ENCODE assay signal across 31 mouse cellular contexts in the genomic region with DNA sequence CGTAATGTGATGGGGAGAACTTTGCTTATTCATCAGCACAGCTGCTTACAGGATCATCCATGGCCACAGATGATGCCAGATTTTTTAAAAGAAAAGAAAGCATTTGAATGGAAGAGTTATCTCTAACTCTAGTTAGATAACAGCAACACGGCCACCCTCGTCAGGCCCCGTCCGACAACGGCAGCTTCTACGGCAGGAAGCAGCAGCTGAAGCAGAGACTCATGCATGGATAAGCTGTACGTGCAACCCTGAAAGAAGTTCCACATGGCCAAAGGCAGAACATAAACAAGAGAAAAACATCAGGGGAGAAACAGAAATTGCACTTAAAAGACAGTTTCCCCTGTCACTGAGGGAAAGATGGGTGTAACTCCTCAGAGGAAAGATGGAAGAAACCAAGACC.
DNase-seq lines count a peak whose midpoint lies in the region; ATAC-seq and TF ChIP-seq lines count a peak whose summit lies in the region.
"Had no signal": no experiment of that assay in that cellular context is flagged by ENCODE, and none has a peak within 500 bp of the region (broad histone marks: within the 10 kb centered on the region; RNA-seq: fewer than 3 reads in every experiment).

No protein-coding gene starts in this region.

- ATAC-seq in kidney, embryonic 15.5 days (replicated peaks; ENCODE audit: low FRiP score), result peak; percentile 52; the same call in 1 of the 2 replicates
- ATAC-seq in lung, embryonic 14.5 days (ENCODE audit: insufficient read depth), result no peak
- ATAC-seq: activated CD4-positive, CD25-positive, alpha-beta regulatory T cell, adult 4 months; forebrain, postnatal 0 days; hindbrain, embryonic 16.5 days; intestine, embryonic 15.5 days had no signal

- H3K27ac ChIP-seq in kidney, embryonic 15.5 days, result no peak overlapping the region
- no peak overlapping the region for H3K27ac ChIP-seq in lung, embryonic 14.5 days (ENCODE audit: low read depth)
- H3K27ac ChIP-seq in bone marrow, adult 2 months (ENCODE audit: control insufficient read depth, insufficient read depth, low read depth, low read length, poor library complexity), result peak overlapping the region; percentile 76
- H3K27ac ChIP-seq: embryonic facial prominence, embryonic 10.5 days; embryonic facial prominence, embryonic 15.5 days; forebrain, embryonic 12.5 days; hindbrain, embryonic 10.5 days; intestine, embryonic 15.5 days; layer of hippocampus, adult 2 months; limb, embryonic 13.5 days; midbrain, embryonic 12.5 days; neural tube, embryonic 13.5 days had no signal

- no peaks in the 10 kb centered on the region for H3K27me3 ChIP-seq in kidney, embryonic 15.5 days
- no peaks in the 10 kb centered on the region for H3K27me3 ChIP-seq in lung, embryonic 14.5 days (ENCODE audit: insufficient read depth, low read length)
- H3K27me3 ChIP-seq: embryonic facial prominence, embryonic 15.5 days; forebrain, embryonic 12.5 days; heart, embryonic 12.5 days; intestine, embryonic 15.5 days; limb, embryonic 13.5 days; midbrain, embryonic 12.5 days; neural tube, embryonic 13.5 days had no signal

- 34% methylated on average over 8 of the region's 8 CpGs for WGBS in kidney, embryonic 15.5 days
- WGBS in lung, embryonic 14.5 days, result 41% methylated on average over 8 of the region's 8 CpGs
- 44% methylated on average over 8 of the region's 8 CpGs for WGBS in bone marrow, adult 2 months

- TF ChIP-seq CTCF in lung, embryonic 14.5 days (IDR thresholded peaks at IDR 0.05; ENCODE audit: low read depth), result no peak
- TF ChIP-seq CTCF in bone marrow, adult 2 months (IDR thresholded peaks at IDR 0.05; ENCODE audit: control insufficient read depth, insufficient read depth, low read length), result no peak

- H3K4me2 ChIP-seq in kidney, embryonic 15.5 days, result peak overlapping the region; percentile 14
- peak overlapping the region; percentile 20; the same call in 1 of the 2 replicates for H3K4me2 ChIP-seq in lung, embryonic 14.5 days
- H3K4me2 ChIP-seq: embryonic facial prominence, embryonic 15.5 days; forebrain, embryonic 12.5 days; heart, embryonic 12.5 days; intestine, embryonic 15.5 days; limb, embryonic 13.5 days; liver, embryonic 11.5 days; midbrain, embryonic 12.5 days; neural tube, embryonic 13.5 days had no signal

- H3K9ac ChIP-seq in kidney, embryonic 15.5 days, result no peak overlapping the region
- H3K9ac ChIP-seq in lung, embryonic 14.5 days, result no peak overlapping the region
- H3K9ac ChIP-seq: embryonic facial prominence, embryonic 15.5 days; forebrain, embryonic 12.5 days; forebrain, postnatal 0 days; heart, embryonic 12.5 days; intestine, embryonic 15.5 days; limb, embryonic 13.5 days; midbrain, embryonic 12.5 days; neural tube, embryonic 13.5 days had no signal

- TF ChIP-seq POLR2A in bone marrow, adult 2 months (IDR thresholded peaks at IDR 0.05; ENCODE audit: borderline replicate concordance, control insufficient read depth, low read depth, low read length), result 0 out of 2 replicates have a peak, but pooled peaks have one; percentile 9

- H3K4me1 ChIP-seq in kidney, embryonic 15.5 days, result peaks cover 8% of the 10 kb centered on the region
- H3K4me1 ChIP-seq in lung, embryonic 14.5 days (ENCODE audit: insufficient read depth), result 0 out of 2 replicates have a peak, but pooled peaks cover 3% of the 10 kb centered on the region
- peaks cover 2% of the 10 kb centered on the region; the same call in 1 of the 2 replicates for H3K4me1 ChIP-seq in bone marrow, adult 2 months (ENCODE audit: control insufficient read depth, insufficient read depth, low read length)
- H3K4me1 ChIP-seq: embryonic facial prominence, embryonic 10.5 days; embryonic facial prominence, embryonic 15.5 days; forebrain, embryonic 12.5 days; hindbrain, embryonic 10.5 days; intestine, embryonic 15.5 days; limb, embryonic 13.5 days; midbrain, embryonic 12.5 days; neural tube, embryonic 13.5 days had no signal

- H3K9me3 ChIP-seq in kidney, embryonic 15.5 days (replicated peaks), result no peaks in the 10 kb centered on the region
- H3K9me3 ChIP-seq in lung, embryonic 14.5 days (ENCODE audit: low read depth, low read length), result no peaks in the 10 kb centered on the region
- H3K9me3 ChIP-seq: embryonic facial prominence, embryonic 10.5 days; embryonic facial prominence, embryonic 15.5 days; forebrain, embryonic 12.5 days; heart, embryonic 12.5 days; hindbrain, embryonic 10.5 days; intestine, embryonic 15.5 days; limb, embryonic 13.5 days; midbrain, embryonic 12.5 days; neural tube, embryonic 13.5 days had no signal

- no peaks in the 10 kb centered on the region for H3K36me3 ChIP-seq in kidney, embryonic 15.5 days
- H3K36me3 ChIP-seq in lung, embryonic 14.5 days (ENCODE audit: insufficient read depth), result no peaks in the 10 kb centered on the region; the same call in 1 of the 2 replicates
- H3K36me3 ChIP-seq: embryonic facial prominence, embryonic 10.5 days; embryonic facial prominence, embryonic 15.5 days; forebrain, embryonic 12.5 days; heart, embryonic 12.5 days; hindbrain, embryonic 10.5 days; intestine, embryonic 15.5 days; limb, embryonic 13.5 days; midbrain, embryonic 12.5 days; neural tube, embryonic 13.5 days had no signal

- no peak overlapping the region for H3K4me3 ChIP-seq in kidney, embryonic 15.5 days (replicated peaks)
- H3K4me3 ChIP-seq in lung, embryonic 14.5 days (ENCODE audit: low read depth, low read length), result no peak overlapping the region
- H3K4me3 ChIP-seq in bone marrow, adult 2 months (replicated peaks; ENCODE audit: control insufficient read depth, low read depth, low read length), result no peak overlapping the region
- H3K4me3 ChIP-seq: embryonic facial prominence, embryonic 10.5 days; embryonic facial prominence, embryonic 15.5 days; forebrain, embryonic 12.5 days; heart, embryonic 12.5 days; hindbrain, embryonic 10.5 days; intestine, embryonic 15.5 days; layer of hippocampus, adult 2 months; limb, embryonic 13.5 days; midbrain, embryonic 12.5 days; neural tube, embryonic 13.5 days had no signal

- DNase-seq in kidney, adult 18-20 months, result no peak
- peak; percentile 53 for DNase-seq in lung, embryonic 14.5 days
- DNase-seq in lung, postnatal 14 days, result no peak
- peak; percentile 58 to 67 for DNase-seq in spleen, postnatal 36 days (ENCODE audit: low spot score in 2 of 2)
- no peak for DNase-seq in layer of hippocampus, postnatal 10 days (ENCODE audit: low spot score in 2 of 2)
- DNase-seq: adrenal gland, adult 2 months; cerebellum, adult 8-10 months; cerebellum, postnatal 25 days; forebrain, postnatal 0 days; gastrocnemius, postnatal 14 days; heart, adult 18-20 months; heart, postnatal 14 days; kidney, postnatal 10 days; lung, adult 18-20 months; thymus, adult 2 months; thymus, postnatal 36 days had no signal

Comparison
In these comparisons a context has a peak if more than half of its experiments do, and no peak if none do; other contexts are left out.
1. DNase-seq: peak in lung, embryonic 14.5 days (single experiment) and spleen, postnatal 36 days (2 of 2); none in kidney, adult 18-20 months (single experiment), lung, postnatal 14 days (single experiment) and layer of hippocampus, postnatal 10 days (0 of 2).